Mouse (Mus musculus) thymus, adult 2 months (tissue): Measurements from ENCODE around the gene Plekhg2.

Experiments
- CTCF ChIP-seq: fragments of 200-500 bp; IDR thresholded peaks from 2 replicates; pipeline ENCODE4 v1.5.1; 2012; ENCODE audit warnings: mild to moderate bottlenecking, control low read depth, low read length, moderate library complexity, borderline replicate concordance; ENCODE audit not compliant: control insufficient read depth, poor library complexity, insufficient read depth; ENCODE audit errors: extremely low read depth
- POLR2A ChIP-seq: fragments of 200-500 bp; IDR thresholded peaks from 2 replicates; pipeline ENCODE4 v1.6.1; 2012; ENCODE audit warnings: mild to moderate bottlenecking, low read length, control low read depth, moderate library complexity; ENCODE audit not compliant: control insufficient read depth, poor library complexity, insufficient read depth; ENCODE audit errors: extremely low read depth

GRCm38 (mm10) chr7:28326457-28326856, 45.9 kb downstream of the Plekhg2 start:
- TF ChIP-seq CTCF: no peak
- TF ChIP-seq POLR2A: no peak
